Mouse (Mus musculus): Measurements from ENCODE around the gene Fam19a3. TPM values are rescaled to one million over a fixed set of nuclear protein-coding genes. Genes with fewer than 3 reads are reported as not detected.

Gene Fam19a3
- polyA plus RNA-seq, 1 experiment: not detected

- Histone ChIP-seq H3ac (ENCODE audit: control insufficient read depth, insufficient read length) (no peak overlapping the region), H3K4me3 (no peak overlapping the region), H3K4me2 (ENCODE audit: low read depth) (no peak overlapping the region), H3K27me3 (ENCODE audit: control insufficient read depth, insufficient read depth, insufficient read length) (peaks cover 9% of the 10 kb centered on the region), H3K79me2 (ENCODE audit: control insufficient read depth, insufficient read depth) (peaks cover under 1% of the 10 kb centered on the region), H3K36me3 (ENCODE audit: control insufficient read depth, insufficient read depth) (no peaks in the 10 kb centered on the region)
- TF ChIP-seq POLR2A (IDR thresholded peaks at IDR 0.05; ENCODE audit: insufficient read length, low read depth) (no peak), REST (IDR thresholded peaks at IDR 0.05; ENCODE audit: insufficient read depth, insufficient read length) (no peak), E2F4 (IDR thresholded peaks at IDR 0.05; ENCODE audit: insufficient read depth) (no peak), MAX (IDR thresholded peaks at IDR 0.05; ENCODE audit: low read depth) (no peak), CEBPB (IDR thresholded peaks at IDR 0.05; ENCODE audit: insufficient read depth, poor library complexity, severe bottlenecking) (no peak), POLR2AphosphoS2 (IDR thresholded peaks at IDR 0.05; ENCODE audit: insufficient read length, low read depth) (no peak)
Measured at GRCm38 (mm10) chr3:104783971-104784500, 2.4 kb upstream of the Fam19a3 start.

GRCm38 (mm10) chr3:104782061-104782681, 531 bp upstream of the Fam19a3 start:
- Histone ChIP-seq H3ac (ENCODE audit: control insufficient read depth, insufficient read length) (no peak overlapping the region), H3K27me3 (ENCODE audit: control insufficient read depth, insufficient read depth, insufficient read length) (peaks cover 22% of the 10 kb centered on the region), H3K36me3 (ENCODE audit: control insufficient read depth, insufficient read depth) (no peaks in the 10 kb centered on the region), H3K79me2 (ENCODE audit: control insufficient read depth, insufficient read depth) (no peaks in the 10 kb centered on the region), H3K4me2 (ENCODE audit: low read depth) (no peak overlapping the region), H3K4me3 (no peak overlapping the region)
- TF ChIP-seq SRF (IDR thresholded peaks at IDR 0.05; ENCODE audit: control insufficient read depth, insufficient read length, low read depth): no peak
- no peak for TF ChIP-seq USF1 (IDR thresholded peaks at IDR 0.05; ENCODE audit: low read depth)
- no peak for TF ChIP-seq MAX (IDR thresholded peaks at IDR 0.05; ENCODE audit: low read depth)
- TF ChIP-seq REST (IDR thresholded peaks at IDR 0.05; ENCODE audit: insufficient read depth, insufficient read length): no peak
- TF ChIP-seq POLR2AphosphoS2 (IDR thresholded peaks at IDR 0.05; ENCODE audit: insufficient read length, low read depth): no peak
- TF ChIP-seq POLR2A (IDR thresholded peaks at IDR 0.05; ENCODE audit: insufficient read length, low read depth): no peak
- TF ChIP-seq MYOD1 (IDR thresholded peaks at IDR 0.05; ENCODE audit: control insufficient read depth in 1 of 3, insufficient read length in 2 of 3, low read depth in 2 of 3): no peak
- TF ChIP-seq E2F4 (IDR thresholded peaks at IDR 0.05; ENCODE audit: insufficient read depth): no peak
- no peak for TF ChIP-seq TCF12 (IDR thresholded peaks at IDR 0.05; ENCODE audit: insufficient read depth, poor library complexity, severe bottlenecking)
- no peak for TF ChIP-seq CEBPB (IDR thresholded peaks at IDR 0.05; ENCODE audit: insufficient read depth, poor library complexity, severe bottlenecking)
- no peak for TF ChIP-seq MYOG (IDR thresholded peaks at IDR 0.05; ENCODE audit: control insufficient read depth in 1 of 3, insufficient read depth in 1 of 3, insufficient read length in 2 of 3, low read depth in 2 of 3)
- TF ChIP-seq TCF3 (IDR thresholded peaks at IDR 0.05; ENCODE audit: insufficient read length, low read depth): no peak

GRCm38 (mm10) chr3:104780561-104781420, 849 bp downstream of the Fam19a3 start, which contains the start of gene Ppm1j:
Gene Ppm1j, plus strand, starts transcription at chr3:104781056.
- Histone ChIP-seq H3ac (ENCODE audit: control insufficient read depth, insufficient read length) (no peak within 1 kb of the TSS), H3K36me3 (ENCODE audit: control insufficient read depth, insufficient read depth) (no peaks in the 10 kb centered on the region), H3K79me2 (ENCODE audit: control insufficient read depth, insufficient read depth) (no peaks in the 10 kb centered on the region), H3K27me3 (ENCODE audit: control insufficient read depth, insufficient read depth, insufficient read length) (peaks cover 30% of the 10 kb centered on the region), H3K4me2 (ENCODE audit: low read depth) (peak within 1 kb of the TSS; percentile 67), H3K4me3 (peak within 1 kb of the TSS; percentile 7)
- no peak for TF ChIP-seq MAX (IDR thresholded peaks at IDR 0.05; ENCODE audit: low read depth)
- peak in 1 of 3 experiments; percentile 36 for TF ChIP-seq MYOD1 (IDR thresholded peaks at IDR 0.05; ENCODE audit: control insufficient read depth in 1 of 3, insufficient read length in 2 of 3, low read depth in 2 of 3)
- no peak for TF ChIP-seq USF1 (IDR thresholded peaks at IDR 0.05; ENCODE audit: low read depth)
- TF ChIP-seq POLR2AphosphoS2 (IDR thresholded peaks at IDR 0.05; ENCODE audit: insufficient read length, low read depth): no peak

GRCm38 (mm10) chr3:104779949-104780348, 1.7 kb downstream of the Fam19a3 start:
- no peaks in the 10 kb centered on the region for H3K36me3 ChIP-seq (ENCODE audit: control insufficient read depth, insufficient read depth)
- H3K79me2 ChIP-seq (ENCODE audit: control insufficient read depth, insufficient read depth): no peaks in the 10 kb centered on the region
- TF ChIP-seq SRF (IDR thresholded peaks at IDR 0.05; ENCODE audit: control insufficient read depth, insufficient read length, low read depth) (no peak), MYOD1 (IDR thresholded peaks at IDR 0.05; ENCODE audit: control insufficient read depth in 1 of 3, insufficient read length in 2 of 3, low read depth in 2 of 3) (no peak)
- H3K4me2 ChIP-seq (ENCODE audit: low read depth): peak overlapping the region; percentile 67
- no peak overlapping the region for H3K4me3 ChIP-seq
- H3ac ChIP-seq (ENCODE audit: control insufficient read depth, insufficient read length): no peak overlapping the region
- H3K27me3 ChIP-seq (ENCODE audit: control insufficient read depth, insufficient read depth, insufficient read length): peaks cover 33% of the 10 kb centered on the region

- H3K36me3 ChIP-seq (ENCODE audit: control insufficient read depth, insufficient read depth): no peaks in the 10 kb centered on the region
- TF ChIP-seq CEBPB (IDR thresholded peaks at IDR 0.05; ENCODE audit: insufficient read depth, poor library complexity, severe bottlenecking): no peak
- no peak for TF ChIP-seq SRF (IDR thresholded peaks at IDR 0.05; ENCODE audit: control insufficient read depth, insufficient read length, low read depth)
- no peak for TF ChIP-seq E2F4 (IDR thresholded peaks at IDR 0.05; ENCODE audit: insufficient read depth)
- no peak for TF ChIP-seq MYOG (IDR thresholded peaks at IDR 0.05; ENCODE audit: control insufficient read depth in 1 of 3, insufficient read depth in 1 of 3, insufficient read length in 2 of 3, low read depth in 2 of 3)
- no peak for TF ChIP-seq POLR2AphosphoS2 (IDR thresholded peaks at IDR 0.05; ENCODE audit: insufficient read length, low read depth)
- no peak for TF ChIP-seq REST (IDR thresholded peaks at IDR 0.05; ENCODE audit: insufficient read depth, insufficient read length)
- H3K4me3 ChIP-seq: no peak overlapping the region
- no peak overlapping the region for H3K4me2 ChIP-seq (ENCODE audit: low read depth)
- H3K27me3 ChIP-seq (ENCODE audit: control insufficient read depth, insufficient read depth, insufficient read length): peaks cover 33% of the 10 kb centered on the region
- no peak overlapping the region for H3ac ChIP-seq (ENCODE audit: control insufficient read depth, insufficient read length)
- H3K79me2 ChIP-seq (ENCODE audit: control insufficient read depth, insufficient read depth): no peaks in the 10 kb centered on the region
Measured at GRCm38 (mm10) chr3:104777342-104777741, 4.3 kb downstream of the Fam19a3 start.
